Mouse (Mus musculus) spleen, adult 2 months (tissue): ENCODE data around the gene Ppp4r3b.

Experiments
- CTCF ChIP-seq: fragments of 200-500 bp; IDR thresholded peaks from 2 replicates; pipeline ENCODE4 v1.5.1; 2011; ENCODE audit warnings: mild to moderate bottlenecking, inconsistent platforms; ENCODE audit not compliant: insufficient read depth, insufficient read length, insufficient replicate concordance; ENCODE audit errors: extremely low read depth
- POLR2A ChIP-seq: fragments of 200-500 bp; IDR thresholded peaks from 2 replicates; pipeline ENCODE4 v1.6.1; 2011; ENCODE audit warnings: low read depth, low read length, inconsistent platforms

DNA sequence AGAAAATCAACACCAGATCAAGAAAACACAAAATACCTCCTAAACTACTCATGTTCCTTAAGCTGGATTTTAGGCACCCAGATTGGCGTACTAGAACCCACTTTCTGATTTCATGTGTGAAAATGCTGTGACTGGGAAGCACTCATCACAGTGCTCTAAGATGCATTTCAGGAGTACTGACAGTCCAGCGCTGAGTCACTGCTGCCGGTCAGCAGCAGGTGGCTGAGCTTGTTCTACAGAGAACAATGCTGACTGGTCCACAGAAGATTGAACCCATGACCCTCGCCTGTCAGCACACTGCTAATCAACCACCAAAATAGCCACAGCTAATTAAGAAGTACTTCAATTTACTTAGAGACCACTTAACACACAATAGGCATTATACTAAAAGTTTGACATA is 69.3 kb downstream of the Ppp4r3b start:
- TF ChIP-seq POLR2A (no peak), CTCF (no peak)
